Mouse (Mus musculus) heart, adult 11 months (tissue): Measurements from ENCODE around the gene Rhobtb1.

Experiments used
- DNase-seq: peaks from one replicate; pipeline ENCODE4 v3.0.0; 2022

The Rhobtb1 gene

DNA sequence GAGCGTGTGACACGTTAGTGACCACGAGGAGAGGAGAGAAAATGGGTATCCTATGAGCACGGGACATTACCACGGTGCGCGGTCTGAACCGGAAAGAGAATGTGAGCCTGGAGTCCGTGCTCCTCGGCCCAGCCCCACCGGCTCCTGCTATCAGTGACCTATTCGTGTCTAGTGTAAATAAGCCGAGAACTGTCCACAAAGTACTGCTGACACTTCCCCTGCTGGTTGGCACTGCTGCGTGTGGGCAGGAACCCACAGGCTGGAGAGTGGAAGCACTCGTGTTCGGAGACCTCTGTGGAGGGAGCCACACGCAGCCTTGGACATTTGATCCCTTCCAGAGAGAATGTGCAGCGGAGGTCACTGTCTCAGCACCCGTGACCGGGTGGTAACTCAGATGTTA is at the start of gene Rhobtb1:
TSS of gene Rhobtb1 (plus strand) at position 390 of the 400 bp plus-strand sequence.
- no peak for DNase-seq

DNA sequence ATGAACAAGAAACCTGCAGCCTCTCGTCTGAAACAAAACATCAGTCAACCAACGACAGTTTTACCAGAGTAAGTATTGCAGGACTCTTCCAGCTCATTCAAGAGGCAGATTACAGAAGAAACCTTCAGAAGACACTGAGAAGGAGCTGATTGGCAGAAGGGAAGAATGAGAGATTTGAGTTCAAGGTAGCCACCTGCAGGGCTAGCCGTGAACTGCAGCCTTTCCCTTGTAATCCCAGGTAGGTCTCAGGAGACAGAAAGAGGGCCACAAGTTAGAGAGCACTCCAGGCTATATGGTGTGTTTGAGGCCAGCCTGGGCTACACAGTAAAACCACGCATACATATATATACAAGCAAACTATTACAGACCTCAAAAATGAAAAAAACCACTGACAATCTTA is 49.2 kb upstream of the Rhobtb1 start:
- DNase-seq, result peak; percentile 49

DNA sequence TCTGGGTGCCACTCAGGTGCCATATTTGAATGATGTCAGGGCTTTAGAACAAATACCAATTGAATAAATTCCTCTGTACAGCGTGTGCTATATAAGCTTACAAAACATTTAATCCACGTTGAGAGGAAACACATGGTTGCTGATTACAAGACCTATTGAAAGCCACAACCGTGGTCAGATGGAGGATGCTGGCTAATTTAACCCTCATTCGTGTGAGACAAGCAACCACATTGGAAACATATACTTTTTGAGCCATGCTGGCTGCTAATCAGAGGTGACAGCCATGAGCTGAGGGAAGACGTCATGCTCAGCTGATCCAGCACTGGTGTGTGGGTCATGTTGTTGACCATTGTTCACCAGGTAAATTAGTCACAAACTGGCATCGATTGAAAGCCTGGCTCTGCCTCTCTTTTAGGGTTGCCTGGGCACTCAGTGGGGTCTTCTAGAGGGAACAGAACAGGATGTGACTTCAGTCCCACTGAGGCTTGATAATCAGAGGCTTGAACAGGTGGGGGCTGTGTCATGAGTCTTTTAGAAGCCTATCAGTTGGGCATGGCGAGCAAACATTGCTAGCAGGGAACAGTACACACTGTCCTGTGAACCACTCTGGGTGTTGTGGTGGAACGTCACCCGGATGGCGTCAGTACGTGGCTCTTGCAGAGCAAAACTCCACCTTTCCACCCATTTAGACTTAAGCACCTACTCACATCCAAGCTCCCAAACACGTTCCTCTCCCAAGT is 46.9 kb upstream of the Rhobtb1 start:
- peak; percentile 85 for DNase-seq

DNA sequence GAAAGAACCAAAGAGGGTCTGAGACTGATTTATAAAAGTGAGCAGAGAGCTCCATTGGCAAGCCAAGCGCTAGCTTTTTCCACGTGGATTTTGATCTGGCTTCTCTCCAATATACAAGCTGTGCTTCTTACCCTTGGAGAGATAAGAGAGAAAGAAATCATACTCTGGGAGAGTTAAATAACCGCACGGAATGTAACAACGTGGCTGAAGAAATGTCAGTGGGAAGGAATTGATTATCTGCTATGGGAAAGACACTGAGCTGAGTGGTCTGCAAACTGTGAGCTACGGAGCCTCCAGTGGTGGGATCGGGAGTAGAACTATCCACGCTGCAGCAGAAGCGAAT is 46.4 kb upstream of the Rhobtb1 start:
- no peak for DNase-seq

DNA sequence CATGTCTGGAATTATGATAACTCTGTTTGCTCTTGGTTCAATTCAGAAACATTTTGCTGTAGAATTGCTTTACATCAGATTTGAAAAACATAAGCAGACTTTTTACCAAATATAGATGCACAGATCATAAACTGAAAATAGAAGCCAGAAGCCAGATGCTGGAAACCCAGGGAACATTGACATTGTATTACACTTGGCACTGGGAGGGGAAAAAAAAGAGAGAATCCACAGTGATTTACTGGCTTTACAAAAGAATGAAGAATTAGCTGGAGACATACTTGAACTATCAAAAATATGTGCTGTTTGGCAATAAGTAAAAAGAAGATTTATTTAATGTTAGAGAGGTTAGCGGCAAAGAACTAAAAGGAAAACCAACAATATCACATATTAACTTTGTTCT is 44.4 kb upstream of the Rhobtb1 start:
- DNase-seq, result no peak

DNA sequence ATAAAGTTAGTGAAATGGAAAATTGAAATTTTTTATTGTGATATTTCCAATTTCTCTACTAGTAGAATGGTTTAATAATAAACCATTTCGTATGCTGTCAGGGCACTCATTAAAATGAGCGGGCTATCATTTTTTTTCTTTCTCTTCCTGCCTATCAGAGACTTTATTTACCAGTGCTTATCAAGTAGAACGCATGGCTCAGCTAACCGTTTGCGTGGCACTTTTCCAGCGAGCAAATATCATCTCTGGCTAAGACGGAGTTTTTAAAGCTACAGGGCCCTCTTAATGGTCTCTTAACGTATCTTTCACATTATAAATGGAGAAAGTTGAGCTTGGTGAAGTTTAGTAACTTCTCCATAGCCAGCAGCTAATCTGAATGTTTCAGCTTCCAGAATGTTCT is 44.0 kb upstream of the Rhobtb1 start:
- peak; percentile 83 for DNase-seq

DNA sequence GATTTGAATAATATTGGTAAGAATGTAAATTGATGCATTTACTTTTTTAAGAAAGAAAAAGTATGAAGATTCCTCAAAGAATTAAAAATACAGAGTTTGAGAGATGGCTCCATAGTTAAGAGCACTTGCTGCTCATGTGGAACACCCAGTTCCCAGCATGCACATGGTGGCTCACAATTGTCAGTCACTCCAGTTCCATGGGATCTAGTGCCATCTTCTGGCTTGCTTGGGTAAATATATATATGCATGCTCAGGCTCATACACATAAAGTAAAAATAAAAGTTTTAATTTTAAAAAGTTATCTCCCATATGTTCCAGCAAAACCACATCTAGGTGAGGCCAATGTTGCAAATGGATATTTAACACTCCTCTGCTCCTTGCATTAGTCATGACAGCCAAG is 36.9 kb upstream of the Rhobtb1 start:
- peak; percentile 55 for DNase-seq

DNA sequence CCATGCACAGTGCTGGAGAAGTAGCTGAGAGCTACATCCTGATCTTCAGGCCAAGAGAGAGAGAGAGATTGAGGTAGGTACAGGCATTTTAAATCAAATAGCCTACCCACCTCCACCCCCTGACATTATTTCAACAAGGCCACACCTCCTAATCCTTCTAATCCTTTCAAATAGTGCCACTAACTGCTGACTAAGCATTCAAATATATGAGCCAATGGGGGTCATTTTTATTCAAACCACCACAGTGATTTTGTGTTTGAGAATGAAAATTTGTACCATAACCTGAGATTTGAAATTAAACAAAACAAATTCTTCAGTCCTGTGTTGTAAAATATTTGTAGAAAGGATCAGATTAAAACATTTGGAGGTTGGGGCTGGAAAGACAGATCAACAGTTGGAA is 33.2 kb upstream of the Rhobtb1 start:
- no peak for DNase-seq

DNA sequence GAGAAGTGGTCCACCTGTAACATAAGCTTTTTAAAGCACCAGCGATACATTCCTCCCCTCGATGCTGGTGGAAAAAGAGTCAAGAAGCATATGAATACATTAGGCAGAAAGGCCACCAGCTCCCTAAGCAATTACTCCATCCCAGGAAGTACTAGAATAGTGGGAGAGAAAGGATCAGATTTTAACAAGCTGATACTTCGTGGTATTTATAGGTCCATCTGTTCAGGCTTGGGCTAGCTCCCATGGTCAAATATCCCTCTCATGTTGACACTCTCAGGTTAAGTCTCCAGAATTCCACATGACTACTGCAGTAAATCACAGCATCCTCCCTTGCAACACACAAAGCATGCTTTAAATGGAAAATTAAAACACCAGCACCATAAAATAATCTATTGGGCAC is 32.3 kb upstream of the Rhobtb1 start:
- DNase-seq, result no peak

DNA sequence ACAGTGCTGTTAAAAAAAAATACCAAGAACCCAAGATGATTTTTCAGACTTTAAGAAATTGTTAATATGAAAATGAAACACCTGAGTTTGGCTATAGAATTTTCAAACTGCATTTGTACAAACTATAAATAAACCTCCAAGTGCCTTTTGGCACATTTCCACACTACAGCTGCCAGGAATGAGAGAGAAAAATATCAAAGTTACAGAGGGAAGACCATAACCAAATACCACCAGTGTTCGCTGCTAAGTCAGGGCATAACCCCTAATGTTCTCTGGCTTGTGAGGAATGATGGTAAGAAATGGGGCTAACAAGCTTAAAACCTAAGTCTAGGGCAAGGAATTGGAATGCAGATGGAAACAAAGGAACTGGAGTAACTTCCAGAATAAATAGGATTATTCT is 31.8 kb upstream of the Rhobtb1 start:
- no peak for DNase-seq

DNA sequence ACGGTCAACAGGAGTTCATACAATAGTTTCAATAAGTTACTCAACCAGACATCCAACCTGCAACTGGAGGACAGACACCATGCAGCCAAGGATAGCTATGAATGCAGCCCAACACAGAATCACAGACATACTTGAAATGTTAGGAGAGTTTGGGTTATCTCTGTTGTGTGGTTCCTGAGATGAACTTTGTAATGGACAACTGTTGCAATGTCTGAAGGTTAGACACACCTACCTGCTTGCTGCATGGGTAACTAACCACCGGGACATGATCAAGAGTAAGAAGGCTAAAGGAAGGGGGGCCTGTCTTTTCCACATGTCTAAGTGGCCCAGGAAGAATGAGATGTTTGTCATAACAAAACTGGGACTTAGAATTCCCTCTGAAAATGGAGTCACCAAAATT is 24.7 kb upstream of the Rhobtb1 start:
- no peak for DNase-seq

DNA sequence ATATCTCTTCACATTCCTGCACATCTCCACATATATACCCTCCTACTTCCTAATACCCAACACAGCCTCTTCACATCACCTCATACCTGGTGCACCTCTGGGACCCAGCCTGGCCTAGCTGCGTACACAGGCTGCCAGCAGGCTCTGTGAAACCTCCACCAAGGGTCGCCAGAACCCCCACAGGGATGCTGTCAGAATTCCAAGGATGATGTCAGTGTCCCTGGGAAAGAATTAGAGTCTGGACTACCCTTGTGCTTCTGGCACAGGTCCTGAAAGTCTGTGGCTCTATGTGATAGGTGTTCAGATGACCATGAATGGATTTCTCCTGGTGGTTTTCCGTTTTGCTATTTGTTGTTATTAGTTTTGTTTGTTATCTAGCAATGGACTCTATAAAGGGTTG is 22.7 kb upstream of the Rhobtb1 start:
- DNase-seq, result no peak

DNA sequence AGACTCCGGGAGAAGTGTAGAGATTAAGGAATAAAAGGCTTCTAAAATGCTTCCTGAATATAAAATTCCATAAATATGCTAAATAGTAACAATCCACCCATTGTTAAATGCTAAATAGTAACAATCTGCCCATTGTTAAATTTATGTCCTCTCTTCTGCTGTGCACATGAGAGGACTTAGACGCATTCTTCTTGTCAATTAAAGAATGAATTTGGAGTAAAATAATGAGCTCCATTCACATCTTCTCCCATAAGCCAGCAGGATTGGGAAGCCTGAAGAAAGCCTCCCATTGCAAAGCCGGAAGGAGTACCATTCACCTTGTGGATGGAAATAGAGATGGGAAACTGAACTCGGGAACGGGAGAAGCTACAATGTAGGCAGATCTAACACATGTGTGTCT is 20.6 kb upstream of the Rhobtb1 start:
- no peak for DNase-seq

DNA sequence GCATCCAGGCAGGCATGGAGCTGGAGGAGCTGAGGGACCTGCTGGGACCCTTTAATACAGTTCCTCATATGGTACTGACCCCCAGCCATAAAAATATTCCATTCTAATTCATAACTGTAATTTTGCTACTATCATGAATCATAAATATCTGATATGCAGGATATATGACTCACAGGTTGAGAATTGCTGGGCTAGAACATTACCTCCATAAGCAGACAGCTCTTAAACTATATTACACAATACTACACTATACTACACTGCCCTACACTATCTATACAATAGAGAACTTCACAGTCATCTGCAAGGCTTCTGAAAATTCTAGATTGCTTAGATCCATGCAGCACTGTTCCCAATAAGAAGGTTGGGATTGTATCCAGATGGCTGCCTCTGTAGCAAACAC is 16.9 kb upstream of the Rhobtb1 start:
- no peak for DNase-seq

DNA sequence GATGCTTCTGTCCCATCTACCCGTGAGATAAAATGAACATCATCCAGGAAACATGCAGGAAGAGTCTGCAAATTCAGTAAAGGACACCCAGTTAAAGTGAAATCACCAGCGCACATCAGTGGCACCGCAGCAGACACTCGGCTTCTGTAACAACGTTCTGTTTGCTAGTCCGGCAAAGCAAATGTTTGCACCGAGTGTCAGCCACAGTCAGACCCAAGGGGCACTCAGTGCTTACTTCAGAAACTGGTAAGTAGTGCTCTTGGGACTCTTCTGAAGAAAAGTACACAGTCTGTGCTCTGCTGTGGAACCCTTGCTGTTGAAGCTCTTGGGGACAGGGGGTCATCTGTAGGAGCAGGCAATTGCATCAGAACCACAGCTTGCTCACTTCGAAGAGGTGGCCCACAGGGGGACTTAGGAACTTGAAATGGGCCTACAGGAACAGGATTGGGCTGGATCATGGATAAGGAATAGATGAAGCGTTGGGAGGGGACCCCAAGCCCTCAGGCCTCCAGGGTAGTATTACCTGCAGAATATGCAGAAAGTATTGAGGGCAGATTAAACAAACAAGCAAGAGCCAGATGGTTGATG is 14.9 kb upstream of the Rhobtb1 start:
- DNase-seq, result no peak

DNA sequence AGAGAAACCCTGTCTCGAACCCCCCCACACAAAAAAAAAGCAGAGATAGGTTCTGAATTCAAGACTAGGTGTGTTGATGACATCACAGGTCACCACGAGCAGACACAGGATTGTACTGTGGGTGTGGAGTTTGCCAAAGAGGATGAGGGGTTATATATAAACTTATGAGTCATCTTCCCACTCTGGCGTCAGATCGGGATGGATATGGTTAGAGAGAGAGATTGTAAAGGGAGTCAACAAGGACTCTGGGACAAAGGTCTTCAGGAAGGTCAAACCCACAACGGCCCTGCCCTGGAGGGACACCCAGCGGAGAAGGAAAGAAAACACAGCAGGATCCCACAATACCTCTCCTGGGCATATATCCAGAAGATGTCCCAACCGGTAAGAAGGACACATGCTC is 2.0 kb upstream of the Rhobtb1 start:
- DNase-seq, result no peak

DNA sequence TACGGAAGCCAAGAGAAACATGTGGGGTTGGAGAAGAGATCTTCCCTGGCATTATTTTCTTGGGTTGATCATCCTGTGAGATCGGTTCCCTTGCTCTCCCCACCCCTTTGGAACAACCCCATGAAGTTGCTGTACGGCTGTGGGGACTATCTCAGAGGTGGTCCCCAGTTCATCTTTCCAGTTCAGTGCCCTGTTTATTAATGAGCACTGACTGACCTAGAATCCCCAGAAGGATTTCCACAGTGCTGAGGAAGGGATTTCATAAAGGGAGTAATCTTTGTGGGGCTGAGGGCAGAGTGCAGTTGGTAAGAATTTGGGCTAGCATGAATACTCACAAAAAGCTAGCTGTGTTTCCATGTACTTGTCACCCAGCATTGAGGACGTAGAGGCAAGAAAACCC is 1.7 kb downstream of the Rhobtb1 start:
- no peak for DNase-seq

DNA sequence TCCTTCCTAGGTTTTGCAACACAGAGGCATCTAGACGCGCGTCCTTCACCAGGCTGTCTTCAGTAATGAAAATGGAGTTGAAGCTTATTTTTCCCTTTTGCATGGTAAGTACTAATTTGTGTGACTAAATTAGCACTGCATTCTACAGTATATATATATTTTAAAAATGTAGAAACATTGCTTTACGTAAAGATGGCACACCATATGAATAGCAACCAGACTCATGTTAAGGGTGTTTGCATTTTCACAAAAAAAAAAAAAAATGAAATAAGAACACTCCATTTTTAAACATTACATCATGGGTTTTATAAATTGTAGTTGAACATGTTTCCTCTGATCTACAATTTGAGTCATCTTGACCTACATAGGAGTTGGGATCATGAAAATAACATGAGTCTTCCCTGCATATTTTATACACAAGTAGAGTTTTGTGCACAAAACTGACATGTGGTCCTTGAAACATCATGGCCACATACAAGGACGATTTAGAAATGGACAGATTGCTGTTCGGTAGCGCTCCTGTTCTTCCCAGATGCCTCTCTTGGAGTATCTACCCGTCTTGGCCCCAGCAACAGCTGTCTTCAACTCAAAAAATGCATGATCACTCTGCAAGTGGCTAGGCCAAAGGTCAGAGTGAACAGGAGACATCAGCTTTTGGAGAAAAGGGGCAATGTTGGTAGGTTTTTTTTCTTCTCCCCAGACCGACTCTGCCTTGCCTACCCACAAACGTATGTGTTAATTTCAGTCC is 4.4 kb downstream of the Rhobtb1 start:
- no peak for DNase-seq

DNA sequence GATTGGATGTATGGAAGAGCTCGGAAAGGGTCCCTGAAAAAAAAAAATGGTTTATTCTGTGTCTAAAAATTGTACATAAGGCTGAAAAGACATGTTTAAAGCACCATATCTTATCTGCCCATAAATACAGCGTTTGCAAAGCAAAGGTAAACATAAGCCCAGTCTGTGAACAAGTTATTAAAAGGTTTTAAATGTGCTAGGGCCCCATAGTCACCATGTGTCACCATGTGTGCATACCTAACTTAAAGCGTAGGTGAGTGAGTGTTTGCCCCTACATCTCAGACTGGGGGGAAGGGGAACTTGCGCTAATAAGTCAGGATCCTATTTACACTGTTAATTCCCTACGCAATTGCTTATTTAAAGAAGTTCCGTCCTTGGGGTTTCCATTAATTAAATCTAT is 5.2 kb downstream of the Rhobtb1 start:
- no peak for DNase-seq

DNA sequence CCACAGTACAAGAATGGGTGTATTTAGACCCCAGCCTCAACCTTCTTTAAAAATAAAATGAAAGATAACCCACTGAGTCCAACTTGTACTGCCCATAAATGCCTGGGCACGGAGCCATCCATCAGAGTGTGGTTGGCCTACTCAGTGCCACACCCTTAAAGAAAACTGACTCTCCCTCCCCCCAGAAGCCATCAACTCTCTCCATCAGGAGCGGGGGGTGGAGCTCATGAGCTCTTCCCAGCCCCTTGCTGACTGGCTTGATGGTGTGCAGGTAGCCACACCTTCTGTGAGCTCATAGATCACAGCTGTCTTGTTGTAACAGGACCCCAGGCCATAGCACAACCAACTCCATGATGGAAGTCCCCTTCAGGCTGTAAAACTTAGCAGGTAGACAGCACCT is 6.2 kb downstream of the Rhobtb1 start:
- no peak for DNase-seq

DNA sequence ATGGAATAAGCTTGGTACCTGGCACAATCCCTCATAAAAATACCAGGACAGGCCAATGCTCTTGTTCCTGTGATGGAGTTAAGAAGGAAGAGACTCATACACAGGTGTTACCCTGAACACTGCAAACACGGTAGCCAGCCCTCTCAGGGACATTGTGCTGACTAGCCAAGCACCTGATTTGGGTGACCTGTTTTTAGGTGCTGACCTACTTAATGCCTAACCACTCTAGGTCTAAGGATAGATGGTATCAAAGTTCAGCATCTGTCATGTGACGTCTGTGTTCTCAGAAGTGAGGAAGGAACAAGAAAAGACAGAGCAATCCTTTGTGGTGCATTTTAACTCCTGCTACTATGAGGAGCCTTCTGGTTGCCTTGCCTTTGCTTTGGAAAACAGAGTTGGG is 9.6 kb downstream of the Rhobtb1 start:
- no peak for DNase-seq

DNA sequence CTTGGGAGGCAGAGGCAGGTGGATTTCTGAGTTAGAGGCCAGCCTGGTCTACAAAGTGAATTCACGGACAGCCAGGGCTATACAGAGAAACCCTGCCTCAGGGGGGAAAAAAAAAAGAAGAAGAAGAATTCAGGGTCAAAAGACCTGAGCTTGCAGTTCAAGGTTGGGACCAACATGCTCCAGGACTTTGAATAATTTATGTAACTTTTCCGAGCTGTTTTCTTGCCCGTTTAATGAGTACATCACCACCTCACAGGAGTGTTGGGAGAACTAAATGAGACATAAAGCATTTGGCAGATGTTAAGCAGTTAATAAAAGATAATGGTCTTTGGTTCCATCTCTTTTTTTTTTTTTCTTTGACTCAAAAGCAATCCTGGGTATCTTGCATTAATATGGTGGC is 10.3 kb downstream of the Rhobtb1 start:
- DNase-seq, result no peak

DNA sequence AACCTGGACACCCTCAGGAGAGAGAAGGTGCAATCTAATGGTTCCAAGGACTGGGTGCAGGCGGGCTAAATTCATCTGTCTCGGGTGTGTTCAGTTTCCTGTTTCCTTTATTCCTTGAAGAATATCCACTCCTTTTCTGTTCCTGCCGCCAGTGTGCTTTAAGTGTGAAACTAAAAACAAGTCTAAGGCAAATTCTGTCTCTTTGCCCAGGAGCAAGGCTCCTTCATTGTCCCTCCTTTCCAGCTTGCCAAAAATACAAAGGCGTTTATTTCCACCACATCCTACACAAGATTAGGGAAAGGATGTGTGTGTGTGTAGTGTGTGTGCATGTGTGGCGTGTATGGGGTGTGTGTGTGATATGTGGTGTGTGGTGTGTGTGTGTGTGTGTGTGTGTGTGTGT is 11.3 kb downstream of the Rhobtb1 start:
- no peak for DNase-seq

DNA sequence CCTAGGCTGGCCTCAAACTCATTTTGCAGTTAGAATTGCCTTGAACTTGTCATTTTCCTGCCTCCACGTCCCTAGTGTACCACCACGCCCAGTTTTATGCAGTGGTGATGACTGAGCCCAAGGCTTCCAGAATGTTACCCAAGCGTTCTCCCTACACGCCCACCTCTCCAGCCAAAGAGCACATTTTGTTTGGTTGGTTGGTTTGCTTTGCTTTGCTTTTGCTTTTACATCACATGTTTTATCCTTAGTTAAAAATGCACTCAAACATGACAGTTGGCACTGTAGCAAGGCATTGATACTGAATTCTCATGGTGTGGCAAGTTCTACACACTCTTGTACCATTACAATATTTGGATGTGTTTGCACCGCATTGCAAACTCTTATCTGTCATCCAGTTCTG is 12.0 kb downstream of the Rhobtb1 start:
- DNase-seq, result no peak

DNA sequence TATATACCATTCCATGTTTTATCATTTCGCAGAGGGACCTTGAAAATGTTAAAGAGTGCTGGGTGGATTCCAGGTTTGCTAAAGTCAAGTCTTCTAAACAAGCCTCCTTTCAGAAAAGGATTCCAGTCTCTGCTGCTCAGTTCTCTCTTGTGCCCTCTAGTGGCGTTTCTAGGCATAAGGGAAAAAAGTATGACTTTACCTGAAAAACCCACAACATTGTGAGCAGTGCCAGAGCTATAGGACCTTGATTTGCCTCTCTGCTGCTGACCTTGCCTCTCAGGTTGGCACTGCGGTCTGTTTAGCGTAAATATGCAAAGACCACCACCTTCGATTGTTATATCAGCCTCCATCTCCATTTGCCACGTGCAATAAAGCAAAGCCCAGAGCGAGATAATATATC is 13.9 kb downstream of the Rhobtb1 start:
- no peak for DNase-seq
